Mouse (Mus musculus) myocyte (in vitro differentiated cells): ENCODE data around the gene Thnsl1. TPM values are rescaled to one million over a fixed set of nuclear protein-coding genes. Genes with fewer than 3 reads are reported as not detected.

ENCODE experiments used
- H3K27me3 ChIP-seq: one replicate; pipeline ENCODE4 v1.6.1; 2011; ENCODE audit not compliant: control insufficient read depth, insufficient read depth, insufficient read length
- H3K36me3 ChIP-seq: one replicate; pipeline ENCODE4 v1.6.1; 2011; ENCODE audit not compliant: control insufficient read depth, insufficient read depth
- H3K4me2 ChIP-seq: one replicate; pipeline ENCODE4 v1.6.1; 2011; ENCODE audit warnings: low read depth, control low read depth
- H3K4me3 ChIP-seq: one replicate; pipeline ENCODE4 v1.5.1; 2011; ENCODE audit warnings: mild to moderate bottlenecking, control low read depth, moderate library complexity
- H3K79me2 ChIP-seq: one replicate; pipeline ENCODE4 v1.6.1; 2011; ENCODE audit not compliant: control insufficient read depth, insufficient read depth
- H3ac ChIP-seq: one replicate; pipeline ENCODE4 v1.6.1; 2011; ENCODE audit not compliant: control insufficient read depth, insufficient read length
- CEBPB ChIP-seq: IDR thresholded peaks from 2 replicates; pipeline ENCODE4 v1.6.1; 2011; ENCODE audit warnings: mild to moderate bottlenecking, moderate library complexity; ENCODE audit not compliant: poor library complexity, insufficient read depth, severe bottlenecking
- E2F4 ChIP-seq: IDR thresholded peaks from one replicate; pipeline ENCODE4 v1.6.1; 2011; ENCODE audit warnings: mild to moderate bottlenecking, control low read depth, moderate library complexity; ENCODE audit not compliant: insufficient read depth
- MAX ChIP-seq: IDR thresholded peaks from one replicate; pipeline ENCODE4 v1.6.1; 2011; ENCODE audit warnings: low read depth, mild to moderate bottlenecking, control low read depth
- MYOD1 ChIP-seq, 3 experiments: IDR thresholded peaks; one replicate each; pipeline ENCODE4 v1.6.1; 2011; ENCODE audit warnings: control low read depth in 2 of 3, low read depth in 2 of 3, mild to moderate bottlenecking in 2 of 3, moderate library complexity in 1 of 3; ENCODE audit not compliant: insufficient read length in 2 of 3, control insufficient read depth in 1 of 3
- MYOG ChIP-seq, 3 experiments: IDR thresholded peaks; one replicate each; pipeline ENCODE4 v1.6.1; 2011; ENCODE audit warnings: control low read depth in 2 of 3, low read depth in 2 of 3, mild to moderate bottlenecking in 2 of 3; ENCODE audit not compliant: insufficient read length in 2 of 3, control insufficient read depth in 1 of 3, insufficient read depth in 1 of 3
- POLR2A ChIP-seq: IDR thresholded peaks from one replicate; pipeline ENCODE4 v1.6.1; 2011; ENCODE audit warnings: low read depth, mild to moderate bottlenecking, control low read depth, moderate library complexity; ENCODE audit not compliant: insufficient read length
- POLR2AphosphoS2 ChIP-seq: IDR thresholded peaks from one replicate; pipeline ENCODE4 v1.6.1; 2011; ENCODE audit warnings: low read depth, control low read depth; ENCODE audit not compliant: insufficient read length
- REST ChIP-seq: IDR thresholded peaks from one replicate; pipeline ENCODE4 v1.6.1; 2011; ENCODE audit warnings: mild to moderate bottlenecking, control low read depth, moderate library complexity; ENCODE audit not compliant: insufficient read depth, insufficient read length
- SRF ChIP-seq: IDR thresholded peaks from one replicate; pipeline ENCODE4 v1.6.1; 2011; ENCODE audit warnings: low read depth; ENCODE audit not compliant: control insufficient read depth, insufficient read length
- TCF12 ChIP-seq: IDR thresholded peaks from one replicate; pipeline ENCODE4 v1.6.1; 2011; ENCODE audit warnings: mild to moderate bottlenecking, control low read depth; ENCODE audit not compliant: poor library complexity, insufficient read depth, severe bottlenecking
- TCF3 ChIP-seq: IDR thresholded peaks from one replicate; pipeline ENCODE4 v1.6.1; 2011; ENCODE audit warnings: low read depth, control low read depth; ENCODE audit not compliant: insufficient read length
- USF1 ChIP-seq: IDR thresholded peaks from one replicate; pipeline ENCODE4 v1.6.1; 2011; ENCODE audit warnings: low read depth, mild to moderate bottlenecking, control low read depth, moderate library complexity
- polyA plus RNA-seq: library from polyadenylated mRNA; unstranded; fragments of >200 nt; fragmentation: generic; extraction: Trizol; gene quantifications from one replicate; pipeline ENCODE4 v1.2.1, GENCODE M21; 2012; ENCODE audit warnings: missing spikeins

Gene Thnsl1
- polyA plus RNA-seq, 1 experiment, result 3.6 TPM

DNA sequence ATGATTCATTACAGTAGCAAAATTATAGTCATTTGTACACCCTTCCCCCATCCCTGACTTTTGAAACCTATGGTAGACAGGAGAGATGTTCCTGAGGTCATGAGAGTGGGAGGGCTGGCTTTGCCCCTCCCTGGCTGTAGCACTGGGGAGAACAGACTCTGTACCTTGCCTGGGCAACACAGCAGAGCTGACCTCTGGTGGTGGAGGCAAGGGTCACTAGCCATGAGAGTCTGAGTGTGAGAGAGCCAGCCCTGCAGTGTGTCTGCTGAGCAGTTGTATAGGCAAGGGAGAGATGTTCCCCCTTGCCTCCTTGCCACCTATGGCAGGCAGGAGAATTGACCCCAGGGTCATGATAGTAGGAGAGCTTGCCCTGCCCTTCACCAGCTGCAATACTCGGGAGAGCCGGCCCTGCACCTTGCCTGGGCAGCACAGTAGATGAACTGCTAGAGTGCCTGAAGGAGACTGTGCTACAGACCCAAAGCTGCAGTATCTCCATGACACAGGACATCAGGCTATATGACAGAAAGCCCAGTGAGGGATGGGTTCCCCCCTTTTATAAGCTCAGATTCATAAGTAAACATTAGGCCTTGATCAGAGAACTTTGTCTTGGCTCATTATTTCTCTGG lies 40.1 kb downstream of the Thnsl1 start:
- no peak overlapping the region for H3K4me2 ChIP-seq
- H3K4me3 ChIP-seq, result no peak overlapping the region
- H3K27me3 ChIP-seq, result no peaks in the 10 kb centered on the region
- H3ac ChIP-seq, result no peak overlapping the region
- no peak for TF ChIP-seq REST
- TF ChIP-seq TCF12, result no peak
- TF ChIP-seq CEBPB, result no peak
- no peak for TF ChIP-seq MYOD1 (IDR thresholded peaks at IDR 0.05; ENCODE audit: control insufficient read depth in 1 of 3, insufficient read length in 2 of 3, low read depth in 2 of 3)
- no peak for TF ChIP-seq POLR2AphosphoS2
- no peak for TF ChIP-seq E2F4
- no peak for TF ChIP-seq MYOG (IDR thresholded peaks at IDR 0.05; ENCODE audit: control insufficient read depth in 1 of 3, insufficient read depth in 1 of 3, insufficient read length in 2 of 3, low read depth in 2 of 3)
- no peak for TF ChIP-seq USF1
- no peak for TF ChIP-seq MAX
- TF ChIP-seq TCF3, result no peak
- no peak for TF ChIP-seq SRF
- TF ChIP-seq POLR2A, result no peak
- H3K36me3 ChIP-seq, result no peaks in the 10 kb centered on the region
- H3K79me2 ChIP-seq, result no peaks in the 10 kb centered on the region

DNA sequence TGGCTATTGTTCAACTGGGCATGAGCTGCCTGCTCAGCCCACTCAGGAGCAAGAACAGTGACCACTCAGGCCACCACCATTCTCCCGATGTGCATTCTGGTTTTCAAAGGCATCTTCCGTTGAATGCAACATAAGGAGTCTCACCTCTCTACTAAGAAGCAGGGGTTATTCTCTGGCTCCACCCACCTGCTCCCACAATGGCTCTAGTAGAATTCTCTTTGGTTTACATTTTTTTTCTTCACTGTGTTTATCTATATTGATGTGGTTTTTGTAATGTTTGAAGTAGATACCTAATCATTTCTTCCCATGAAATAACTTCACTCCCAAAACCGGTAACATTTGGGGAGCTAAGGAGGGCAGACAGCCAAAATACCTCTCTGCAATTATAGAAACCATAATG lies 48.1 kb downstream of the Thnsl1 start:
- TF ChIP-seq MYOD1 (IDR thresholded peaks at IDR 0.05; ENCODE audit: control insufficient read depth in 1 of 3, insufficient read length in 2 of 3, low read depth in 2 of 3), result no peak
- no peaks in the 10 kb centered on the region for H3K36me3 ChIP-seq
- H3K27me3 ChIP-seq, result no peaks in the 10 kb centered on the region
- H3K79me2 ChIP-seq, result no peaks in the 10 kb centered on the region
- H3K4me2 ChIP-seq, result peak overlapping the region; percentile 49
- H3K4me3 ChIP-seq, result no peak overlapping the region
- no peak overlapping the region for H3ac ChIP-seq

DNA sequence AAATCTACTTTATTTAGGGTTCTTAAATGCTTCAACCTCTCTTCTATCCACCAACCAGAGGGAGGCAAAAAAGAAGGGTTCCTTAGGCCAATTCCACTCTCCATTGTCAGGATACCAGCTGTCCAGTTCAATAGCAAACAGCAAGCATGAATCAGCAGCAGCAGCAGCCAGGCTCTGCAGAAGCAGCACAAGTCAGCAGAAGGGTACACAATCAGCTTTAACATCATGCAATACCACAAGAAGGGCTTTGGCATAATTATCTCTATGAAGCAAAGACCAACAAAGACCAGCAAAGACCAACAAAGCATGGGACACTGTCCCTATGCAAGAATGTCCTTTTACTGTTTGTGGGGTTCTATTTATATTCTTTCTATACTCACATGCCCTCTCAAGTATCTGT lies 48.8 kb downstream of the Thnsl1 start:
- Histone ChIP-seq H3K79me2 (no peaks in the 10 kb centered on the region), H3K4me2 (no peak overlapping the region), H3K4me3 (no peak overlapping the region), H3ac (no peak overlapping the region), H3K27me3 (no peaks in the 10 kb centered on the region), H3K36me3 (no peaks in the 10 kb centered on the region)
- TF ChIP-seq TCF3 (no peak), MYOD1 (IDR thresholded peaks at IDR 0.05; ENCODE audit: control insufficient read depth in 1 of 3, insufficient read length in 2 of 3, low read depth in 2 of 3) (peak in 2 of 3 experiments; percentile 29 to 58)

DNA sequence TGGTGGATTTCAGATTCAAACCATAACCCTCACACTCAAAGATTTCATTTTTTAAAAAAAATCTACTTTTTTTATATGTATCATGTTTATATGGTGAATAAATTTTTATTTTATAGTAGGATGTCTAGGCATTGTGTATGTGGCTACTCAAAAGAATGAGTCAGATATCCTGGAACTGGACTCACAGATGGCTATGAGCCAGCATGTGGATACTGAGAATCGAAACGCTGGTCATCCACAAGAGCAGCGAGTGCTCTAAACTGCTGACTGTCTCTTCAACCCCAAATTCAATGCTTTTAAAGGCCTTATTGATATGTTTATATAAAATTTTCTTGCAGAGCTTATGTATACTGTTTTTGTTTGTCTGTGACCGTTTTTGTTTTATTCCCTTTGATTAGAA lies 52.8 kb downstream of the Thnsl1 start:
- H3K36me3 ChIP-seq, result no peaks in the 10 kb centered on the region
- no peak for TF ChIP-seq CEBPB
- TF ChIP-seq TCF12, result no peak
- TF ChIP-seq POLR2AphosphoS2, result no peak
- TF ChIP-seq REST, result no peak
- no peak for TF ChIP-seq E2F4
- TF ChIP-seq TCF3, result no peak
- no peaks in the 10 kb centered on the region for H3K27me3 ChIP-seq
- no peaks in the 10 kb centered on the region for H3K79me2 ChIP-seq
- H3ac ChIP-seq, result no peak overlapping the region
- no peak overlapping the region for H3K4me3 ChIP-seq
- H3K4me2 ChIP-seq, result no peak overlapping the region

DNA sequence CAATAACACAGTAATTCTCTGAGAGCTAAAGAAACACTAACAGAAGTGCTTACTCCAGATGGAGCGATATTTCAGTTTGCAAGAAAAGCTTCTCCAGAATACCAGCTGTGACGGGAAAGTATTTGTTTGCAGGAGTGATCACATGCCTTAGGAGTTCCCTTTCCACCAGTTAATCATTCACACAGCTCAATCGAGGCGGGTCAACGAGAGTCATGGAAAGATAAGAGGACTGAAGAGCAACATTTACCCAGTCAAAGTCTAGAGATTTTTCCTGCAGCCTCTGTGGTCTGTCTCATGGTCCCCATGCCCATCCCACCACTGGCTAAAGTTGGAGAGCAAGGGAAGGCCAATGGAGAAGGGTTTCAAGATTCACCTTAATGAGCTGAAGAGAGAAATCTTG lies 53.6 kb downstream of the Thnsl1 start:
- Histone ChIP-seq H3K27me3 (no peaks in the 10 kb centered on the region), H3K4me3 (no peak overlapping the region), H3K4me2 (no peak overlapping the region), H3ac (no peak overlapping the region), H3K79me2 (no peaks in the 10 kb centered on the region), H3K36me3 (no peaks in the 10 kb centered on the region)
- TF ChIP-seq MAX, result no peak
- TF ChIP-seq TCF3, result no peak
- TF ChIP-seq MYOD1 (IDR thresholded peaks at IDR 0.05; ENCODE audit: control insufficient read depth in 1 of 3, insufficient read length in 2 of 3, low read depth in 2 of 3), result no peak
- TF ChIP-seq REST, result no peak

DNA sequence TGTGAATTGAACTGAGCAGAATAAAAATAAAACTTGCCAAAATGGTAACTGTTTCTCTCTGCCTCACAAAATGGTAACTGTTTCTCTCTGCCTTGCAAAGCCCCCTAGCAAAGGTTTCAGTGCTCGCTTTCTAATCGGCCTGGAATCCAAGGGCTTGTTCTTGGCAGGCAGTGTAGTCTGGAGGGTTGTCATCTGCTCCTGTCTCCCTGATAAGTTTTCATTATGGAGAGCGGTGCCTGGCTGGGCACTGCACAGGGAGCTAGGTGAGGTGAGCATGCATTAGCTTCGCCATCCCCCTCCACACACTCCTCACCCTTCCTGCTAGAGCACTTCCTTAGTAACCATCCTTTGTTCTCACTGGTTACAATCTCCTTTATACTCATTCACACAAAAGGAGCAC lies 54.5 kb downstream of the Thnsl1 start:
- H3K27me3 ChIP-seq, result no peaks in the 10 kb centered on the region
- TF ChIP-seq E2F4 (no peak), TCF12 (no peak), SRF (no peak)
- H3K4me2 ChIP-seq, result no peak overlapping the region

More for the DNA sequence above, 54.5 kb downstream of the Thnsl1 start:
- Histone ChIP-seq H3ac (no peak overlapping the region), H3K4me3 (no peak overlapping the region), H3K79me2 (no peaks in the 10 kb centered on the region), H3K36me3 (no peaks in the 10 kb centered on the region)
